Mouse (Mus musculus): ENCODE measurements around the gene Madcam1. TPM values are rescaled to one million over a fixed set of nuclear protein-coding genes. Genes with fewer than 3 reads are reported as not detected.

The Madcam1 gene
- polyA plus RNA-seq, 1 experiment from 2014 or later, result 1.00 TPM

DNA sequence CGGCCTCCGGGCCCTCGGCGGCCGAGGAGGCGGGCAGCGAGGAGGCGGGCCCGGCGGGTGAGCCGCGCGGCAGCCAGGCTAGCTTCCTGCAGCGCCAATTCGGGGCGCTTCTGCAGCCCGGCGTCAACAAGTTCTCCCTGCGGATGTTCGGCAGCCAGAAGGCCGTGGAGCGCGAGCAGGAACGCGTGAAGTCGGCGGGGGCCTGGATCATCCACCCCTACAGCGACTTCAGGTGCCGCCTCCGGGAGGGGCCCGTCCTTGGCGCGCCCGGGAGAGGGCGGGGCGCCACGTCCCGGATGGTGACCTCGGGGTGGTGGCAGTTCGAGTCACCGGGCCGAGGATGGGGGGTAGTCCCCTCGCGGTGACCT lies 52.6 kb downstream of the Madcam1 start:
- Histone ChIP-seq H3K27ac (replicated peaks; ENCODE audit: low read depth, low read length) (0 out of 2 replicates have a peak overlapping the region, but pooled peaks have one; percentile 13), H3K4me1 (ENCODE audit: control insufficient read depth, insufficient read depth, low read length) (0 out of 2 replicates have a peak, but pooled peaks cover 2% of the 10 kb centered on the region), H3K4me2 (ENCODE audit: low read length) (peak overlapping the region; percentile 84), H3K9ac (replicated peaks; ENCODE audit: low read length) (peak overlapping the region; percentile 70), H3K36me3 (ENCODE audit: control insufficient read depth, insufficient read depth, low read length) (peaks cover 2% of the 10 kb centered on the region), H3K4me3 (replicated peaks; ENCODE audit: low read depth, low read length) (peak overlapping the region; percentile 57), H3K9me3 (ENCODE audit: control insufficient read depth, low read length) (no peaks in the 10 kb centered on the region), H3K27me3 (ENCODE audit: control insufficient read depth, insufficient read depth, low read length) (peaks cover 49% of the 10 kb centered on the region)
- DNase-seq (peak; percentile 64), ATAC-seq (ENCODE audit: low FRiP score, low TSS enrichment) (peak; percentile 12)
- 0% methylated on average over 32 of the region's 44 CpGs for WGBS

DNA sequence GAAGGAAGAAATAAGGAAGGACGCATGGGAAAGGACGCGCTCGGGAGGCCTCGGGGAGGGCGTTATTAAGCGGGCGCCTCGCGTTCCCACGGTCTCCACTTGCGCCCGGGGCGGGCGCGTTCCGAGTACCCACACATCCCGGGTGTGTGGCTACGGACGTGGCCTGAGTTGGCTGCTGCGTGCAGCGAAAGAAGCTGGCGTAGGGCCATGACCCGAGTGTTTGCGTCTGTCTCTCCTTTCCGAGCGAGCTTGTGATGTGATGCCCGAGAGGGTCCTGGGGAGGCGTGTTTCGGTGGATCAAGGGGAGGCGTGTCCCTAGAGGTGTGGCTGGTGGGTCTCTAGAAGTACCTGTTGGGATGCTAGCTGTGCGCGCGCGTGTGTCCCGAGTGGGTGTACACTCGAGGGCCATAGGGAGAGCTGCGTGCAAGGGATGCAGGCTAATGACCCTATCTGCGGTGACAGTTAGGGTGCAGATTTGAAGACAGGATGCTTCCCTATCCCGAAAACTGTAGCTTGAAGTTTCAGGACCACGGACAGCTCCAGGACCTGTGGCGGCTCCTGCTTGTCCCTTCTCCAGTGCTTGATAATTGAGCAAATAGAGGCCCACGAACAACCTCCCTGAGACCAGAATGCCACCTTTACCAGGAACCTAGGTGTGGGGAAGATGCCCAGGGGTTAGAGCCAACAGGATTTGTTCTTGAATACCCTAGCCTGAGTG lies 53.4 kb downstream of the Madcam1 start:
- Histone ChIP-seq H3K27ac (replicated peaks; ENCODE audit: low read depth, low read length) (no peak overlapping the region), H3K4me2 (ENCODE audit: low read length) (peak overlapping the region; percentile 84), H3K9me3 (ENCODE audit: control insufficient read depth, low read length) (no peaks in the 10 kb centered on the region), H3K36me3 (ENCODE audit: control insufficient read depth, insufficient read depth, low read length) (no peaks in the 10 kb centered on the region), H3K9ac (replicated peaks; ENCODE audit: low read length) (peak overlapping the region; percentile 70; the same call in 1 of the 2 replicates), H3K4me3 (replicated peaks; ENCODE audit: low read depth, low read length) (peak overlapping the region; percentile 57), H3K27me3 (ENCODE audit: control insufficient read depth, insufficient read depth, low read length) (peaks cover 49% of the 10 kb centered on the region), H3K4me1 (ENCODE audit: control insufficient read depth, insufficient read depth, low read length) (0 out of 2 replicates have a peak, but pooled peaks cover 2% of the 10 kb centered on the region)
- DNase-seq (peak; percentile 65), ATAC-seq (ENCODE audit: low FRiP score, low TSS enrichment) (no peak)
- 3% methylated on average over 43 of the region's 43 CpGs for WGBS

Other genes starting within 250 kb of the Madcam1 start
- gene Vmn2r83, start 195.8 kb upstream of the Madcam1 start, polyA plus RNA-seq (2014; fragmentation: Nextera tagmentation; extraction: Ambion mirVana), result not detected in 2 replicates
- gene Plpp2, start 130.8 kb upstream of the Madcam1 start, polyA plus RNA-seq (2014; fragmentation: Nextera tagmentation; extraction: Ambion mirVana), result 14.7 and 19.1 TPM in 2 replicates
- gene Mier2, start 109.4 kb upstream of the Madcam1 start, polyA plus RNA-seq (2014; fragmentation: Nextera tagmentation; extraction: Ambion mirVana), result 48.8 and 64.3 TPM in 2 replicates
- gene Theg, start 77.2 kb upstream of the Madcam1 start, polyA plus RNA-seq (2014; fragmentation: Nextera tagmentation; extraction: Ambion mirVana), result not detected in 2 replicates
- gene C2cd4c, start 50.5 kb upstream of the Madcam1 start, polyA plus RNA-seq (2014; fragmentation: Nextera tagmentation; extraction: Ambion mirVana), result 0.84 and 1.4 TPM in 2 replicates
- gene Shc2, start 26.6 kb upstream of the Madcam1 start, polyA plus RNA-seq (2014; fragmentation: Nextera tagmentation; extraction: Ambion mirVana), result 17.2 and 21.6 TPM in 2 replicates
- gene Odf3l2, start 18.8 kb upstream of the Madcam1 start, polyA plus RNA-seq (2014; fragmentation: Nextera tagmentation; extraction: Ambion mirVana), result 0.17 and 0.40 TPM in 2 replicates
- gene Tpgs1, start 4.8 kb downstream of the Madcam1 start, polyA plus RNA-seq (2014; fragmentation: Nextera tagmentation; extraction: Ambion mirVana), result 94.4 and 110 TPM in 2 replicates
- 80.4 and 94.9 TPM in 2 replicates for gene Cdc34, start 17.6 kb downstream of the Madcam1 start, polyA plus RNA-seq (2014; fragmentation: Nextera tagmentation; extraction: Ambion mirVana)
- 1.1 and 1.5 TPM in 2 replicates for gene Gzmm, start 24.5 kb downstream of the Madcam1 start, polyA plus RNA-seq (2014; fragmentation: Nextera tagmentation; extraction: Ambion mirVana)
- gene Bsg, start 39.9 kb downstream of the Madcam1 start, polyA plus RNA-seq (2014; fragmentation: Nextera tagmentation; extraction: Ambion mirVana), result 680 and 689 TPM in 2 replicates
- gene Hcn2, start 52.1 kb downstream of the Madcam1 start, polyA plus RNA-seq (2014; fragmentation: Nextera tagmentation; extraction: Ambion mirVana), result 0.89 and 1.9 TPM in 2 replicates
- 35.9 and 39.8 TPM in 2 replicates for gene Polrmt, start 82.0 kb downstream of the Madcam1 start, polyA plus RNA-seq (2014; fragmentation: Nextera tagmentation; extraction: Ambion mirVana)
- gene Fgf22, start 90.5 kb downstream of the Madcam1 start, polyA plus RNA-seq (2014; fragmentation: Nextera tagmentation; extraction: Ambion mirVana), result 0.87 and 1.0 TPM in 2 replicates
- gene Rnf126, start 102.4 kb downstream of the Madcam1 start, polyA plus RNA-seq (2014; fragmentation: Nextera tagmentation; extraction: Ambion mirVana), result 92.8 and 94.6 TPM in 2 replicates
- 0.80 and 1.5 TPM in 2 replicates for gene Fstl3, start 112.7 kb downstream of the Madcam1 start, polyA plus RNA-seq (2014; fragmentation: Nextera tagmentation; extraction: Ambion mirVana)
- 0.30 TPM in 1 of 2 replicates, not detected in the other for gene Prss57, start 126.4 kb downstream of the Madcam1 start, polyA plus RNA-seq (2014; fragmentation: Nextera tagmentation; extraction: Ambion mirVana)
- 270 and 307 TPM in 2 replicates for gene Palm, start 129.0 kb downstream of the Madcam1 start, polyA plus RNA-seq (2014; fragmentation: Nextera tagmentation; extraction: Ambion mirVana)
- gene Misp, start 156.4 kb downstream of the Madcam1 start, polyA plus RNA-seq (2014; fragmentation: Nextera tagmentation; extraction: Ambion mirVana), result 0.45 and 1.5 TPM in 2 replicates
- gene Ptbp1, start 189.9 kb downstream of the Madcam1 start, polyA plus RNA-seq (2014; fragmentation: Nextera tagmentation; extraction: Ambion mirVana), result 47.5 and 74.0 TPM in 2 replicates
- gene Prtn3, start 209.9 kb downstream of the Madcam1 start, polyA plus RNA-seq (2014; fragmentation: Nextera tagmentation; extraction: Ambion mirVana), result 14.9 and 16.7 TPM in 2 replicates
- gene Plppr3, start 210.1 kb downstream of the Madcam1 start, polyA plus RNA-seq (2014; fragmentation: Nextera tagmentation; extraction: Ambion mirVana), result 342 and 375 TPM in 2 replicates
- not detected in 2 replicates for gene Elane, start 221.7 kb downstream of the Madcam1 start, polyA plus RNA-seq (2014; fragmentation: Nextera tagmentation; extraction: Ambion mirVana)
- not detected in 2 replicates for gene Cfd, start 226.3 kb downstream of the Madcam1 start, polyA plus RNA-seq (2014; fragmentation: Nextera tagmentation; extraction: Ambion mirVana)
- 57.2 and 58.8 TPM in 2 replicates for gene Med16, start 244.4 kb downstream of the Madcam1 start, polyA plus RNA-seq (2014; fragmentation: Nextera tagmentation; extraction: Ambion mirVana)
- gene Gm26602, start 246.3 kb downstream of the Madcam1 start, polyA plus RNA-seq (2014; fragmentation: Nextera tagmentation; extraction: Ambion mirVana), result 3.5 and 8.6 TPM in 2 replicates